Comparison of ENCODE assay signal across 19 mouse cellular contexts in the genomic region with DNA sequence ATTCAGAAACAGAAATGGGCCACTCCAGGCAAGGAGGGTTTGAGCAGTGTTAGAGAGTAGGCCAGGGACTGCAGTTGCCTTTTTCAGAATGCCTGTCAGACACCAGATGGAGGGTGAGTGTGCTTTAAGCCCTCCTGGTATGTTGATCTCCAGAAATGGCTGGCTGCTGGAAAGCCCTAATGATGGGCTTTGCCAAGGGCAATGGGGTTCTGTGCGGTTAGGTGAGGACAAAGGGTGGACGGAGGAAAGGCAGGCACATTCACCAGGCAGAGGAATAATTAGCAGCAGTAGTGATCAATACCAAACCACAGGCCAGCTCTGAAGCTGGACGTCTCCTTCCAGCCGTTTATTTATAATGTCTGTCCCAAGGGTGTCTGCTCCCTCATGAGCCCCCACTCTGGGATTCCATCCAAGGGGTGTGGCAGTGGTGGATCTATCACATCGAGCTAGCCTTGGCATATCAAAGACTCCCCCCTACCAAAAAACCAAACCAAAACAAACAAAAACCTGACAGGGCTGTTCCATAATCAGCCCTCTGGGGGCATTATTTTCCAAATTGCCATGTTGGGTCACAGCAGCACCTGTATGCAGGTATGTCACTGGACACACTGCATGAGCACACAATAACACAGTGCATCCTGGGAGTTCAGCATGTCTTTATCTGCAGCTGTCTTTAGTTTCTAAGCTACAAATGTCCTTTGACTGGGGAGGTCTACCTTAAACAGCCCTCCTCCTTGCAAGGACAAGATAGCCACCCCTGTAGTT. TPM values are rescaled to one million over a fixed set of nuclear protein-coding genes. Genes with fewer than 3 reads are reported as not detected.
DNase-seq lines count a peak whose midpoint lies in the region; ATAC-seq and TF ChIP-seq lines count a peak whose summit lies in the region.
"Had no signal": no experiment of that assay in that cellular context is flagged by ENCODE, and none has a peak within 500 bp of the region (broad histone marks: within the 10 kb centered on the region; RNA-seq: fewer than 3 reads in every experiment).

No protein-coding gene starts in this region.

- 76% methylated on average over 5 of the region's 5 CpGs for WGBS in heart, embryonic 12.5 days
- 49% methylated on average over 5 of the region's 5 CpGs for WGBS in hindbrain, postnatal 0 days
- WGBS in hindbrain, embryonic 14.5 days: 67% methylated on average over 5 of the region's 5 CpGs

- no peaks in the 10 kb centered on the region for H3K36me3 ChIP-seq in heart, embryonic 12.5 days
- no peaks in the 10 kb centered on the region for H3K36me3 ChIP-seq in hindbrain, postnatal 0 days (ENCODE audit: insufficient read depth, low read length)
- no peaks in the 10 kb centered on the region for H3K36me3 ChIP-seq in hindbrain, embryonic 14.5 days (replicated peaks; ENCODE audit: control insufficient read depth, insufficient read depth)
- H3K36me3 ChIP-seq: embryonic facial prominence, embryonic 10.5 days; G1E; heart, embryonic 15.5 days; hindbrain, embryonic 12.5 days had no signal

- no peak for TF ChIP-seq CTCF in hindbrain, postnatal 0 days (IDR thresholded peaks at IDR 0.05; ENCODE audit: low read depth)

- H3K4me3 ChIP-seq in heart, embryonic 12.5 days: no peak overlapping the region
- H3K4me3 ChIP-seq in hindbrain, postnatal 0 days (ENCODE audit: low read length): no peak overlapping the region
- H3K4me3 ChIP-seq in hindbrain, embryonic 14.5 days (replicated peaks; ENCODE audit: low read length): no peak overlapping the region
- H3K4me3 ChIP-seq: embryonic facial prominence, embryonic 10.5 days; forebrain, embryonic 13.5 days; heart, embryonic 15.5 days; hindbrain, embryonic 12.5 days had no signal

- ATAC-seq in heart, embryonic 12.5 days (ENCODE audit: insufficient number of reproducible peaks, low FRiP score): no peak
- ATAC-seq in hindbrain, postnatal 0 days: no peak
- no peak for ATAC-seq in hindbrain, embryonic 14.5 days (ENCODE audit: low FRiP score)
- ATAC-seq: CD4-positive, CD25-positive, alpha-beta regulatory T cell, adult 4 months; forebrain, embryonic 13.5 days; forebrain, postnatal 0 days; intestine, embryonic 16.5 days had no signal

- no peak overlapping the region for H3K27ac ChIP-seq in heart, embryonic 12.5 days (ENCODE audit: poor library complexity, severe bottlenecking)
- 0 out of 2 replicates have a peak overlapping the region, but pooled peaks have one; percentile 26 for H3K27ac ChIP-seq in hindbrain, postnatal 0 days
- no peak overlapping the region for H3K27ac ChIP-seq in hindbrain, embryonic 14.5 days
- H3K27ac ChIP-seq: embryonic facial prominence, embryonic 10.5 days; forebrain, embryonic 13.5 days; hindbrain, embryonic 12.5 days had no signal

- H3K27me3 ChIP-seq in heart, embryonic 12.5 days (replicated peaks): peaks cover 32% of the 10 kb centered on the region
- H3K27me3 ChIP-seq in hindbrain, postnatal 0 days (ENCODE audit: insufficient read depth, low read length): no peaks in the 10 kb centered on the region
- H3K27me3 ChIP-seq in hindbrain, embryonic 14.5 days (ENCODE audit: control insufficient read depth, insufficient read depth, low read length): no peaks in the 10 kb centered on the region
- H3K27me3 ChIP-seq: forebrain, embryonic 13.5 days; hindbrain, embryonic 12.5 days had no signal

- no peaks in the 10 kb centered on the region for H3K9me3 ChIP-seq in heart, embryonic 12.5 days (replicated peaks)
- H3K9me3 ChIP-seq in hindbrain, postnatal 0 days (ENCODE audit: low read length): no peaks in the 10 kb centered on the region
- H3K9me3 ChIP-seq in hindbrain, embryonic 14.5 days (ENCODE audit: control insufficient read depth, low read length): no peaks in the 10 kb centered on the region
- H3K9me3 ChIP-seq: embryonic facial prominence, embryonic 10.5 days; forebrain, embryonic 13.5 days; heart, embryonic 15.5 days; hindbrain, embryonic 12.5 days had no signal

- H3K9ac ChIP-seq in heart, embryonic 12.5 days: no peak overlapping the region
- no peak overlapping the region for H3K9ac ChIP-seq in hindbrain, postnatal 0 days (replicated peaks; ENCODE audit: low read length)
- H3K9ac ChIP-seq in hindbrain, embryonic 14.5 days: no peak overlapping the region
- H3K9ac ChIP-seq: forebrain, embryonic 13.5 days; forebrain, postnatal 0 days; heart, embryonic 15.5 days; hindbrain, embryonic 12.5 days had no signal

- DNase-seq in cerebellum, adult 9-11 months: peak; percentile 12
- no peak for DNase-seq in cerebellum, adult 9-10 months
- DNase-seq in heart, adult 11 months: peak; percentile 55
- no peak for DNase-seq in hindbrain, postnatal 0 days (ENCODE audit: low spot score)
- no peak for DNase-seq in hindbrain, embryonic 14.5 days (ENCODE audit: low spot score)
- peak; percentile 33 for DNase-seq in retina, postnatal 1 day
- no peak for DNase-seq in retina, embryonic 14.5 days (ENCODE audit: low spot score)
- DNase-seq: adrenal gland, adult 8-10 months; B cell, adult 2 months; forebrain, postnatal 0 days; gastrocnemius, postnatal 14 days had no signal

- H3K4me2 ChIP-seq in heart, embryonic 12.5 days: no peak overlapping the region
- H3K4me2 ChIP-seq in hindbrain, postnatal 0 days (ENCODE audit: low read depth, low read length): no peak overlapping the region
- no peak overlapping the region for H3K4me2 ChIP-seq in hindbrain, embryonic 14.5 days (replicated peaks)
- H3K4me2 ChIP-seq: forebrain, embryonic 13.5 days; heart, embryonic 15.5 days; hindbrain, embryonic 12.5 days had no signal

- peaks cover 41% of the 10 kb centered on the region for H3K4me1 ChIP-seq in heart, embryonic 12.5 days (replicated peaks)
- H3K4me1 ChIP-seq in hindbrain, postnatal 0 days (ENCODE audit: insufficient read depth, low read length): no peaks in the 10 kb centered on the region
- peaks cover 19% of the 10 kb centered on the region for H3K4me1 ChIP-seq in hindbrain, embryonic 14.5 days (replicated peaks; ENCODE audit: control insufficient read depth, insufficient read depth, low read length)

RNA-seq across cellular contexts. Expression of a gene that starts 50.3 kb away (rescaled TPM):
- polyA plus RNA-seq in heart, embryonic 12.5 days (2016; fragmentation: Nextera tagmentation; extraction: Ambion mirVana): 77.9 and 80.9 TPM in 2 replicates
- 36.5 and 77.6 TPM in 2 replicates for total RNA-seq in hindbrain, postnatal 0 days (2014; rRNA removed)
- polyA plus RNA-seq in hindbrain, postnatal 0 days (2015; fragmentation: Nextera tagmentation; extraction: Ambion mirVana): 53.3 and 54.9 TPM in 2 replicates
- polyA plus RNA-seq in hindbrain, embryonic 14.5 days (2014; fragmentation: Nextera tagmentation; extraction: Ambion mirVana): 62.9 and 70.6 TPM in 2 replicates
- total RNA-seq: G1E had no signal
- polyA plus RNA-seq: G1E had no signal

Comparison
In these comparisons a context has a peak if more than half of its experiments do, and no peak if none do; other contexts are left out.
1. DNase-seq: peak in cerebellum, adult 9-11 months (single experiment), heart, adult 11 months (single experiment) and retina, postnatal 1 day (single experiment); none in cerebellum, adult 9-10 months (single experiment), hindbrain, postnatal 0 days (single experiment), hindbrain, embryonic 14.5 days (single experiment) and retina, embryonic 14.5 days (single experiment).